Mouse (Mus musculus): ENCODE data around the gene Card9.

The Card9 gene

GRCm38 (mm10) chr2:26327852-26328251 is 32.9 kb downstream of the Card9 start:
- DNase-seq (ENCODE audit: low spot score in 2 of 2) = no peak

GRCm38 (mm10) chr2:26325386-26326181 is 35.1 kb downstream of the Card9 start:
- peak in 1 of 2 experiments; percentile 67 for DNase-seq (ENCODE audit: low spot score in 2 of 2)

- DNase-seq (ENCODE audit: low spot score in 2 of 2) = peak in 1 of 2 experiments; percentile 64
These were observed 35.8 kb downstream of the Card9 start for GRCm38 (mm10) chr2:26324917-26325316.

GRCm38 (mm10) chr2:26323589-26324325 is 37.0 kb downstream of the Card9 start:
- DNase-seq (ENCODE audit: low spot score in 2 of 2) = no peak

GRCm38 (mm10) chr2:26320245-26321185 is 40.2 kb downstream of the Card9 start:
- DNase-seq (ENCODE audit: low spot score in 2 of 2) = no peak

GRCm38 (mm10) chr2:26319519-26320244 is 41.0 kb downstream of the Card9 start:
- DNase-seq (ENCODE audit: low spot score in 2 of 2) = no peak

GRCm38 (mm10) chr2:26319109-26319508 is 41.6 kb downstream of the Card9 start:
- no peak for DNase-seq (ENCODE audit: low spot score in 2 of 2)

- no peak for DNase-seq (ENCODE audit: low spot score in 2 of 2)
These were observed 42.6 kb downstream of the Card9 start for GRCm38 (mm10) chr2:26317991-26318672.

- no peak for DNase-seq (ENCODE audit: low spot score in 2 of 2)
These were observed 43.3 kb downstream of the Card9 start for GRCm38 (mm10) chr2:26317371-26317770.

- DNase-seq (ENCODE audit: low spot score in 2 of 2) = no peak
These were observed 44.0 kb downstream of the Card9 start for GRCm38 (mm10) chr2:26316576-26317246.

- peak in 1 of 2 experiments; percentile 60 for DNase-seq (ENCODE audit: low spot score in 2 of 2)
These were observed 44.8 kb downstream of the Card9 start for GRCm38 (mm10) chr2:26315925-26316311.

GRCm38 (mm10) chr2:26315072-26315924 is 45.4 kb downstream of the Card9 start, which contains the start of gene Gpsm1:
TSS of gene Gpsm1 (plus strand) at chr2:26315515.
- peak; percentile 82 to 85 for DNase-seq (ENCODE audit: low spot score in 2 of 2)

GRCm38 (mm10) chr2:26314281-26315071 is 46.2 kb downstream of the Card9 start:
- DNase-seq (ENCODE audit: low spot score in 2 of 2) = peak; percentile 75 to 77

GRCm38 (mm10) chr2:26313394-26313793 is 47.3 kb downstream of the Card9 start:
- DNase-seq (ENCODE audit: low spot score in 2 of 2) = no peak

- no peak for DNase-seq (ENCODE audit: low spot score in 2 of 2)
These were observed 47.9 kb downstream of the Card9 start for GRCm38 (mm10) chr2:26312812-26313211.

- no peak for DNase-seq (ENCODE audit: low spot score in 2 of 2)
These were observed 48.8 kb downstream of the Card9 start for GRCm38 (mm10) chr2:26311936-26312335.

- no peak for DNase-seq (ENCODE audit: low spot score in 2 of 2)
These were observed 51.0 kb downstream of the Card9 start for GRCm38 (mm10) chr2:26309739-26310138.

GRCm38 (mm10) chr2:26306702-26307101 is 54.0 kb downstream of the Card9 start:
- no peak for DNase-seq (ENCODE audit: low spot score in 2 of 2)
